Mouse (Mus musculus) gastrocnemius, postnatal 4 days (tissue): ENCODE data around the gene Ptgfr. TPM values are rescaled to one million over a fixed set of nuclear protein-coding genes. Genes with fewer than 3 reads are reported as not detected.

Source experiments
- DNase-seq, 2 experiments: peaks; one replicate each; pipeline ENCODE4 v3.0.0; 2021 to 2022; ENCODE audit warnings: low spot score in 2 of 2, mixed read lengths in 2 of 2
- long read RNA-seq, 2 experiments: library from polyadenylated mRNA; stranded (forward); transcript quantifications; one replicate each; pipeline ENCODE4 v2.0.0; 2021
- total RNA-seq, 2 experiments: library from RNA; stranded (reverse); gene quantifications; 2 replicates each; pipeline ENCODE4 v1.2.3; 2021

Gene Ptgfr
- 1 to 10 TPM; 1.7 to 3.6 TPM for total RNA-seq
- long read RNA-seq, experiment 1, full-length matches to known transcripts: 2 of 2 reads
- long read RNA-seq, experiment 1, partial matches to known transcripts: 0 of 2 reads
- long read RNA-seq, experiment 1, other reads (novel, unspliced or antisense): 0 of 2 reads
- long read RNA-seq, experiment 2, full-length matches to known transcripts: 1 of 1 reads
- long read RNA-seq, experiment 2, partial matches to known transcripts: 0 of 1 reads
- long read RNA-seq, experiment 2, other reads (novel, unspliced or antisense): 0 of 1 reads

DNA sequence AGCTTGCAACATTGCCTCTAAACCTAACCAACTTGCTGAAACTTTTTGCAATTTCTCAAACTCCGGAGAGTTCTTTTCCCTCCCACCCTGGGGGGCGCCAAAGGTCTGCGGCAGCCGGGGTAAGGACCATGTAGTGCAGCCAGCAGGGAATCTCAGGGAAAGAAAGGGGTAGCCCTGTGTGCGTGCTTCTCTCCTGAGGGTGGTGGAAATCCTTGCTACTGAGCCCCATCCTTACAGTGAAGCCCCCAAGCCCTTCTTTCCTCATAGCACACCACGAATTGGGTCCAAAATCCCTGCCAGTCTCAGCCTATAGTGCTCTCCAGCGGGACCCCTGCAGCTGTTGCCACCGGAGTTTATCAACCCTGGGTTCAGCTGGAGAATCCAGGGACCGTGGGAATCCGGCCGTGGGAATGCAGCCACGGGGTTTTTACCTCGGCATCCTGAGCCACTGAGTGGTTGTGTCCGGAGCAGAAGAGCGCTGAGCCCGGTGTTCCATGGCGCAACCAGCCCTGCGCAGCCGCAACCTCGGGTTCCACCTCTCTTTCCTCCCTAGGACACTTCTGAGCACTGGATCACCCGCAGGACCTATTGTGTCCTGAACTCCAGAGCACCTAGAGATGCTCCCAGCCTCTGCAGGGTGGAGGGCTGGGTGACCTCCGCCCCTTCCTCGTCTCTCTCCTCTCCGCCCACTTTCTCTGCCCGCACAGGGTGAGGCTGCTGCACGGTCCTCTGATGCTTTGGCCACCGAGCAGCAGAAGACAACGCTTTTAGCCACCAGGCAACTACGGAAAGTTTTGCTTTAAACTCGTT is at the start of gene Ptgfr:
Gene Ptgfr (minus strand): TSS at position 760 of the 810 bp plus-strand sequence.
- DNase-seq: peak; percentile 53 to 73

DNA sequence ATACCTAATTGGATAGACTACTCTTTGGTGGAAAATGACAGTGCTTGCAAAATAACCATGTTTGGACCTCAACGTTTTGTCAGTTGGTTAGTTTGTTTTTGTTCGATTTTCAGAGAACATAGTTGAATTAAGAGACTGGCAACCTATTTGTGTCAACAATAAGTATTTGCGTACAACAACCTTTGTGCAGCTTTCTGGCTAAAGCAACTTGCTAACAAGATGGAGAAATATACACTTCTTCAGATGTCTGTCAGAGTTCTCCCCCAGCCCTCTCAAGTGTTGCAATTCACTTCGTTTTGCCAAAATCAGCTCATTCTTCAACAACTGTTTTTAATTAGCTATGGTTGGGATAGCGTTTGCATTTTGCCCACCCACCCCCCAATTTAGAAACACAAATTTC is 46.5 kb upstream of the Ptgfr start:
- no peak for DNase-seq

DNA sequence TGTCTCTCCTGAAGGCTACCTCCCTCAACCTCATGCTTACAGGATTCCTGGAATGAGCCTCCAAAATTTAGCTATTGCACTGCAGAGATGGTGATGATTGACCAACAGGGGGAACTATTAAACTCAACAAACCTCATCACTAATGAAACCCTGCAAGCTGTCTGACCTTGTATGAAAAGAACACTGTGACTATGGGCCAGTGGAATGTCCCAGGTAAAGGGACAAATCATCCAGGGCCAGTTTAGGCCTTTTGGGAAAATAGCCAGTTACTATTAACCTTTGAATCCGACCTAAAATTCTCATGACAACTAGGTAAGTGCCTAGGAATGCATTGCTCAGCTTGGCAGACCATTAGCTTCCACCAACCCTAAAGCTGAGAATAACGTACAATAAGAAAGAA is 42.6 kb upstream of the Ptgfr start:
- DNase-seq: no peak

DNA sequence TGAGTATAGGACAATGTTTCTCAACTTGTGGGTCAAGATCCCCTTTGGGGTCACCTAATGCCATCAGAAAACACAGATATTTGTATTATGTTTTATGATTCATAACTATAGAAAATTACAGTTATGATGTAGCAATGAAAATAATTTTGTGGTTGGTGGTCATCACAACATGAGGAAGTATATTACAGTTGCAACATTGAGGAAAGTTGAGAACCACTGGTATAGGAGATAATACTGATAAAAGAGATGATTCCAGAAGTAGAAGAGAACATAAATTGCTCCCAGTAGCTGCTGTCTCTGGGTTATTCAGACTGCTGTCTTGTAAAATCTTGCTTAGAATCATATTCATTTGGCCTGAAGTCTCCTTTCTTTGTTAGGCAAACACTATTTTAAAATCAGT is 31.5 kb upstream of the Ptgfr start:
- no peak for DNase-seq

DNA sequence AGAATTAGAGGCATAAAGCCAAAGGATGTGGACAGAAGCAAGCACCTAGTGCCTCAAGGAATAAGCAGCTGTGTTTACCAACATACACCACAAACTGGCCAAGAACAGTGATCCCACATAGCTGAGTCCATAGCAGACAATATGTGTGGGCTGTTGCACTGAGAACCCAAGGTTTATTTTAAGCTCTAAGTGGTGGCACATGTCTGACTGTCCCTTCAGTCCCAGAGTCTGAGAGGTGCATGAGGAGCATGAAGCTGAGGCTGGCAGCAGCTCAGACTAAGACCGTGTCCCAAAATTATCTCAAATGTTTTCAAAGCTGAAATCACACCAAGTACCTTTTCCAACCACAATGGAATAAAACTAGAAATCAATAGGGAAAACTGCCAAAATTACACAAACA is 13.9 kb upstream of the Ptgfr start:
- DNase-seq: no peak

DNA sequence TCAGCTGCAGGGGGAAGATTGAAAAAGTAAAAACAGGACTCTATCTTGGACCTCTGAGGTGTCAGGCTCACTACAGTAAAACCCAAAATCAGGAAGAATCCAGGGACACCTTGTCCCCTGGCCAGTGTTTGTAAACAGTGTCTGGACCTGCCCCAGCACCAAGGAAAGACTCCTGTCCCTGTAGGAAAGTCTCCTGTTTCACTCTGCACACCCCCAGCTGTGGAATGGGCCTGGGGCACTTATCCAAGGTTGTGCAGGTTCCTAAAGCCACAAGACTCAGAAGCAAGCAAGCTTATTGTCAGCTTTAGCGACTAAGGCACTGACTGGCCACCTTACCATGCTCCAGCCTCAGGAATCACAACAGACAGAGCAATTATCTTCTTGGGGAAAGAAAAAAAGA is 13.2 kb upstream of the Ptgfr start:
- no peak for DNase-seq

DNA sequence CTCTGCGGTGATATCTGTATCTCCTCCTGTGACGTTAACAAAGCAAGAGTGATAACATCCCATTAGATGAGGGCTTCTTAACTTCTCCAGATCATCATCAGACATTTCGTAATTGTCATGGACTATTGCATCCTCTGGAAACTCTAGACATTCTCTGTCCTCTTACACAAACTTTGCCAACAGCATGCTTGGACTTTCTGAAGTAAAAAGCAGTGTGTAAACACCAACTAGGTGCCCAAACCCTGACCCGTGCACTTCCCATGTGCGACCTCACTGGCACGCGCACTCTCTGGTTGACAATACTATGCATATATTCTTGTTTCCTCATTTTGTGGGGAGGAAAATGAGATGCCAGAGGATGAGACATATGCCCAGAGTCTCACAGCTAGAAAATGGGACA is 8.9 kb upstream of the Ptgfr start:
- DNase-seq: no peak

DNA sequence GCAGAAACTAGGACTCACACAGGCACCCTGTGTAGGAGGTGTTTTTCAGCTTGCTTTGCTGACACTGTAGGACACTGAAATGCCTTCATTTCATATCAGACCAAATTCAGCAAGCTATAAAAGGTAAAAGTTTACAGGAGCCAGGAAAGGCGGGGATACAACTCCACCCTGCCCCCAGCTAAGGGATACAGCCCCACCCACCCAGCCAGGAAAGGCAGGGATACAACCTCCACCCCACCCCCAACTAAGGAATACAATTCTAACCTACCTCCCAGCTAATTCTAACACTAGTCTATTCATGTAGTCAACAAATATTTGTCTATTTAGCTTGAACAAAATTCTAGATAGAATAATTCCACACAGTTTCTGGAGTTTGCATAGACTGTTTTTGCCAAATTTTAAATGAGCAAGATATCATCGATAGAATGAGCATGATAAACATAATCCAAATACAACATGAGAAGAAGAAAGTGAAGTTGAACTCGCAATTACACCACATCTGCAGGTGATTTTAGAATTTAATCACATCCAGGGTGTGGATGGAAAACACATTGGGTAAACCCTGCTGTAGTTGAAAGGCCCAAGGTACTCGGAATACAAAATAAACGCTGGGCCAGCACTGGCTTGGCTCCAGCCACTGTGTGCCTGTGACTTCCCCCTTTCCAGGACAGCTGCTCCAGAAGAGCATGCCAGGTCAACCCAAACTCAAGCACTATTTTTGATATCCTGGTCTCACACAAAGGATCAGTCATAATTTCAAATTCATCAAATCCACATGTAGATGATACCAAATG is 7.1 kb upstream of the Ptgfr start:
- DNase-seq: peak in 1 of 2 experiments; percentile 40

DNA sequence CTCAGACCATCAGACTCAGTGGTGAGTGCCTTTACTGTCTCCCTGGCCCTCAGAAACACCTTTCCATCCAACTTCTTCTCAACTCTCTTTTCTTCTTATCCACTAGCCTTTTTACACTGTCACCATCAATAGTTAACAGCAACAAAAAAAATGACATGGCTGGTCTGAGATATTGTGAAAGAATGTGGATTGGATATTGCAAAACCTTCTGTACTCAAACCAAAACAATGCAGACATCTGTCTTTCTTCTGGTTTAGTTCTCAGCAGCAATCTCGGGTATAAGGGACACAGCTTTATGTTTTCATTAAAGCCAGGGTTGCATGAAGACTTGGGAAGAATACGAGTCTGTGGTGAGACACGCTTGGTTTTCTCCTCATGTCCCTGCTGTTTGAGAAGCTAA is 3.3 kb upstream of the Ptgfr start:
- DNase-seq: no peak

DNA sequence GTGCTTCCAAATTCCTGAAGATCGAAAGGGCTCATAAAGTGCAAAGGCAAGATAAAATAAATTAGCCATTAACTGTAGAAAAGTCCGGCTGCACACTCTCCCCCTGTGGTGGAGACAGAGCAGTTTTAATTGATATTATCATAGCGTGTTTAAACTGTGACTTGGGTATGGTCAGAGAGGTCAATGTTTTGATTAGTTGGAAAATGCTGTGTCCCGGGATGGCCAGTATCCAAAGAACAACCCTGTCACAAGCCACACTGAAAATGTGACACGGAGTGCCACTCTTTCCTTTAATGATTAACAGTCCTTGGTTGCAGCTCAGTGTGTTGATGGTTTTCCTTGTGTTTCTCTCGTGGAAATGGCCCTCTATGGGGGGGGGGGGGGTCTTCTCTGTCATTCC is 942 bp upstream of the Ptgfr start:
- DNase-seq: no peak

DNA sequence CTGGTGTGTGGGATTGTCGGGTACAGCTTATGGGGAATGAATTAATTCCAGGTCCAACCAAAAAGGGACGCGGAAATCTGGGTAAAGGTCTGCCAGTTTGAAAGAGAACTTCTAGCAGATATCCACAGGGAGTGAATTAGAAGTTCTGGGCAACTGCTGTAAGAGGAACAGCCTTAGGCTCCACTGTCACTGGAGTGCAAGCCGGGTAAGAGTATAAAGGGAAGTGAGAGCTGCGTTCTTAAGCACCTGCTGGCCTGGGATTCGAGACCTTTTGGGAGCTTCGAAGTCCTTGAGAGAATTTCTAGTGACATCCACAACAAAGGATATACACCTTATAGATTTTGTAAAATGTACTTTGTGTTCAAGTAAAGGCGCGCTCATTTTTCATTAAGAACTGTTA is 319 bp upstream of the Ptgfr start:
- DNase-seq: no peak

DNA sequence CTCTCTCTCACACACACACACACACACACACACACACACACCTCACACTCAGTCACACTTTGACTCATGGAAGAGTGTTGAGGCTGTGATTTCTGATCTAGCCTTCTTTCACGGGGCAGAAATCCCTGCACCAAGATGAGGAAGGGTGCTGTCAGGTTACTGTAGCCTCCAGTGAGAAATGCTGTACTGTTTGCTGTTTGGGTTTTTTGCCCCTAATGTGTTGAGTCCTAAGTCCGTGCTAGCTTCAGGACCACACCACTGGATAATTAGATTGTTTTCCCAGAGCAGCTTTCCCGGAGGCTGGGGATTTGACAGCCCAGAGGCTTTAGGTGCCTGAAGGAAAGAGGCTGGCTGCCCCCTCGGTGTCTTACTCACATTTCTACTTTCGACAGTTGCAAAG is 979 bp downstream of the Ptgfr start:
- no peak for DNase-seq

DNA sequence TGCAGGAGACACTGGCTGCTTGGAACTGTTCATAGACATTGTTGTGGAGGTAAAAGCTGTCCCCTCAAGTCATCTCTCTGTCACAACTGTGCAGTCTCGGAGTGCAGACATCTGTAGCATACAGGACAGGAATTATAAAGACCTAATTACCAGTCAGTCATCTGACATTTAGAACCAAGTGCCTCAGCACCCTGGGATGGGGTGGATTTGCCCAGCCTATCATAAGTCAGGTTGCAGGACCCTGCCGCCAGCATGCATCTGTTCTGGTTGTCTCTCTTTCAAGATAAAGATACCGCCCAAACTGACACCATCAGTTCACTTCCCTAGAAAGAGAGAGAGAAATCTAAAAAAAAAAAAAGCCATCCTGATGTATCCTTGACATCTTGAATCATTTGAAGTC is 1.6 kb downstream of the Ptgfr start:
- DNase-seq: no peak

DNA sequence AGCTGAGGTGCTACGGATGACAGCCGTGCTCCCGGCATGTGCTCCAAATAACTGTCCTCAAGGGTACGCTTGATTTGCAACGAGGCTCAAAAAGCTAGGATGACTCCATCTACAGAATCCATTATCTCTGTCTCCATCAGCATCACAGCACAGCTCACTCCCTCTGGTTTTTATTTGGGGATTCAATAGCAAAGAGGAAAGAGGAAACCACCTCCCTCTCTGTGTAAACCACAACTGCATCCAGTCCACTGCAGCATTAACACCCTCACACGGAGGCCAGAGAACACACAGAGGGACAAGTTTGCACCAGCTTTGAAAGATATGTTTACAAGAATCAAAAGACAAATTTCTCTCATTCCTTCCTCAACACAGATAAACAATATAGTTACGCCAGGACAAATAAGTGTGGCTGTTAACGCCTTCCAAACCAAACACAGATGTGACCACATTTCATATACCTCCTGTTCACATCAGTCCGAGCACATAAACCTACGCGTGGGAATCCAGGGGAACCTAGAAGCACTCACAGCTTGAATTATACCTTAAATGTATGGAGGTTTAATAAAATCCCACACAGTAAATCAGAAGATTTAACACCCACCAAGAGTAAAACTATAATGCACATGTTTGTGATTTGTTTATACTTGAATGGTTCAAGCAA is 9.3 kb downstream of the Ptgfr start:
- no peak for DNase-seq

DNA sequence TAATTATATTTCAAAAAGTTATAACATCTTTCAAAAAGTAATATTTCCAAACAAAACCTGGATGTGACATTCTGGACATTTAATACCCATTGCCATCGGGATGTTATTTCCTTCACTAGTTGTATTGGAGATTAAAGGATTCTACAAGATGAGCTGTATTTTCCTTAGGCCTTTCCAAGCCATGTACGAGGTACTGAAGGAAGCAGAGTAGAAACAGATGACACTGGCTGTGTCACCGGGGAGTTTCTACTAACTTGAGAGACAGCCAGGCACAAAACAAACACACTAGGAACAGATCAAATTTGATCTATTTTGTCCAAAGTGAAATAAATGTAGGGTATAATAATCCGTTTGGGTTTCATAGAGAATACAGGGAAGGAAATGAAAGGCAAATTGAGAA is 17.6 kb downstream of the Ptgfr start:
- no peak for DNase-seq

DNA sequence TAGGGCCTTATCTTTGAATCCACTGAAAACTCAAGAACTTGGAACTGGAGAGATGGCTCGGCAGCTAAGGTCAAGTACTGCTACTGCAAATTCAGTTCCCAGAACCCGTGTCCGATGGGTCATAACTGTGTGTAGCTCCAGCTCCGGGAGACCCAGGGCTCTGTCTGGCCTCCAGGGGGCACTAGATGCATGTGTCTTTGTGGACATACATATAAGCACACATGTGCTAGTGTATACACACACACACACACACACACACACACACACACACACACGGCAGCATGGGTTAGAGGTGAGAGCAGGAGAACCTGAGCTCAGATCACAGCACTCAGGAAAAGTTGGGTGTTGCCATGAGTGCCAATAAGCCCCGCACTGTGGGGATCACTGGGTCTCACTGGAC is 19.2 kb downstream of the Ptgfr start:
- no peak for DNase-seq

DNA sequence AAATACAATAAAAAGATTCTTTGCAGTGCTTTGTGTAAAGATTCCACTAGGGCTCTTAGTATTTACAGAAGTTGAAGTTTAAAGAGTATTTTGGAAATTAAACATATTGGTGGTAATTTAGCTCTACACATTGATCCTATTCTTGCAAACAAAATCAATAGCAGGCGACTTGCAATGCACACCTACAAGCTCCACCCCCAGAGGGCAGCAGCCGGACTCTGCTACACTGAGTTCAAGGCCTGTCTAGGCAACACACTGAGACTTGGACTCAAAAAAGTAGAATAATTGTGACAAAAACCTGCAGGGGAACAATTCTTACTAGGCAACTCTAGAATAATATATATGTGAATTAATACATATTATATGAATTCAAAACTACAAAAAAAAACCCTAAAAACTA is 28.8 kb downstream of the Ptgfr start:
- no peak for DNase-seq

DNA sequence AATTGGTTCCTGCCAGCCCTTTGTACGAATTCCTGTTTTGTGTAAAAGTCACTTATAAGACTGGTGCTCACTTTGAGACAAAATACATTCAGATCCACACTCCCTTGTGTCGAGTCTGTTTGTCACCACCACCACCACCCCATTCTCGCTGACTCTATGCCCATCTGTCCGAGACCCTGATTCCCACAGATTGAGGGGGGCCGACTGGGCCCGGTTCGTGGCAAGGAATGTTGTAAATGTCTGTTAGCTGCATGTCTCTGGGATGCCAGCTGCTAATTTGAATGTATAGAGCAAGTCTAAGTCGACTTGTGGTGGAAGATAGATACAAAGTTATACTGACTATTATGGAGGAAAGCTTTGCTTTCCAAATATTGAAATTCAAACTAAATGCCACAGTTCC is 48.8 kb downstream of the Ptgfr start:
- DNase-seq: no peak

DNA sequence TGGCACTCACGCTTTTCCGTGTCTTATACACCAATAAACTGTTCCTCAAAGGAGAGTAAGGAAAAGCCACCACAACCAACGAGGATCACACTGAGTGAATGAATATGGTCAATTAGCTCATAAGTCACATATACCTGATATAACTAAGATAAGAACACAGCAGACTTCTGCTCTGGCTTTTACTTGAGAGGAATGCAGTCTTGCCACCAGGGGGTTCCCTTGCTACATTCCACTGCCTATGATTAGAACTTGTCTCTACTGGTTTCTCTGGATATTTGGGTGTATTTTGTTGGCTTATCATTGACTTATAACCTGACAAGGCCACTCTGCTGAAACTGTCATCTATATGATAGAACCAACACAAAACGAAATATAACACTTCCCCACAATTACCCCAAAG is 62.3 kb downstream of the Ptgfr start:
- peak in 1 of 2 experiments; percentile 17 for DNase-seq

DNA sequence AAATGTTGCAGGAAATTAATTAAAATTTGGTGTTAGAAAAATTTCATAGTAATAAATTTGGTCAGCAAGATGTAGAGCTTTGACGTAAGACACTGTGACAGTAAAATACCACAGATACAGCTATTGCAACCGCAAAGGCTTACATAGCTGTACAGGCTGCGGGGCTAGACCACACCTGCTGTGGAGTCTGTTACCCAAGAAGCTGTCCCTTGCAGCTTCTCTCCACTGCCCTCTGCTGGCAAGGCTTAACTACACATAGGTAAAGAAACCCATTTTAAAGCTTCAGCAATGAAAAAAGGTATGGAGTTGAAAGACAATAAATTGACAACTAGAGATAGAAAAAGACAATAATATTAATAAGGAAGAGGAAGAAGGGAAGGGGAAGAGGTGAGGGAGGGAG is 66.4 kb downstream of the Ptgfr start:
- peak; percentile 26 to 41 for DNase-seq

DNA sequence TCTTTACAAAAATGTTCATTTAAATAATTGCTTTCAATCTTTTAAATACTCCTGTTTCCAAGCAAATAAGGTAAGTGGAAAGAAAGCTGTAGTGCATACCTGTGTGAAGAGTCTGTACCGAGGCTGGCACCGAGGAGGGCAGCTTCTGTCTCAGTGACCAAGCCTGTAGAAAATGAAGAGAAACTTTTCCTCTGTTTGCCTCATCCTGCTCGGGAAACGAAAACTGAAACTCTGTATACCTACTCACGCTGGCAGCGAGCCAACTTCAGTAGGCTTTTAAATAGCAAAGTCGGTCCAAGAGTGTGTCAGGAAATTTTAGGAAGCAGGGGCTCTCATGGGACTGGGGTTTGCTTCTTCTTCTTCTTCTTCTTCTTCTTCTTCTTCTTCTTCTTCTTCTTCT is 87.7 kb downstream of the Ptgfr start, which contains the start of gene Ifi44:
Gene Ifi44 (minus strand): TSS at position 224 of the 400 bp plus-strand sequence.
- no peak for DNase-seq
